Mouse (Mus musculus): ENCODE data around the gene Sik3. TPM values are rescaled to one million over a fixed set of nuclear protein-coding genes. Genes with fewer than 3 reads are reported as not detected.
"Not testable (repeated sequence)": the region's sequence is repeated elsewhere in the genome, so short reads cannot be mapped to it uniquely, and the experiment has no call there.

Gene Sik3
- polyA plus RNA-seq, 1 experiment: 32.0 TPM

DNA sequence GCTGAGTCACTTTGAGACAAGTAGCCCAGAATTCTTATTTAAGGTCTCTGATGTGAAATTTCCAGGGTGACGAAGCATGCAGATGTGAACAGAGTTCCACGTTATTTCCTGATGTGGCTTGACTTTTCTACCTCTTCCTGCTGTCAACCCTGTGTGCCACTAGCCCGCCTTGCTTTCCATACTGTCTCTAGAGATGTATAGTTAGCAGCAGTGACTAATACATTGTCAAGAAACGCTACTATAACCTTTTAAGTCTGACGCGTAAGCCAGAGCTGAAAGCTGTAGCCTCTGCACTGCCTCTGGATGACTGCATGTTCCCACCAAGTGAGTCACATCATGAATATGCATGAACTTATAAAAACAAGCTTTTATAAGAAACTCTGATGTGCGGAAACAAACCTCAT, 70.9 kb downstream of the Sik3 start:
- Histone ChIP-seq H3K36me3 (ENCODE audit: control insufficient read depth, insufficient read depth) (no peaks in the 10 kb centered on the region), H3ac (ENCODE audit: control insufficient read depth, insufficient read length, low read depth) (no peak overlapping the region), H3K79me2 (ENCODE audit: control insufficient read depth, insufficient read depth) (peaks cover 98% of the 10 kb centered on the region), H3K27me3 (ENCODE audit: control insufficient read depth, insufficient read depth, insufficient read length) (no peaks in the 10 kb centered on the region), H3K4me3 (ENCODE audit: insufficient read depth, poor library complexity, severe bottlenecking) (no peak overlapping the region), H3K79me3 (ENCODE audit: low read depth) (peaks cover 35% of the 10 kb centered on the region)
- TF ChIP-seq CTCF (IDR thresholded peaks at IDR 0.05; ENCODE audit: control insufficient read depth, insufficient read depth, insufficient read length) (no peak), CEBPB (IDR thresholded peaks at IDR 0.05; ENCODE audit: low read depth) (no peak), MYOD1 (IDR thresholded peaks at IDR 0.05; ENCODE audit: control insufficient read depth, insufficient read length, low read depth) (no peak), MAX (IDR thresholded peaks at IDR 0.05) (no peak), USF1 (IDR thresholded peaks at IDR 0.05; ENCODE audit: low read depth) (no peak), FOSL1 (IDR thresholded peaks at IDR 0.05; ENCODE audit: insufficient read depth, low read length, poor library complexity, severe bottlenecking) (no peak), MYOG (IDR thresholded peaks at IDR 0.05; ENCODE audit: control insufficient read depth, extremely low read depth, insufficient read length) (no peak)

- no peak for TF ChIP-seq CEBPB (IDR thresholded peaks at IDR 0.05; ENCODE audit: low read depth)
- H3K79me2 ChIP-seq (ENCODE audit: control insufficient read depth, insufficient read depth): peaks cover 93% of the 10 kb centered on the region
- H3K27me3 ChIP-seq (ENCODE audit: control insufficient read depth, insufficient read depth, insufficient read length): no peaks in the 10 kb centered on the region
- H3K4me3 ChIP-seq (ENCODE audit: insufficient read depth, poor library complexity, severe bottlenecking): no peak overlapping the region
- no peaks in the 10 kb centered on the region for H3K36me3 ChIP-seq (ENCODE audit: control insufficient read depth, insufficient read depth)
- peaks cover 30% of the 10 kb centered on the region for H3K79me3 ChIP-seq (ENCODE audit: low read depth)
- H3ac ChIP-seq (ENCODE audit: control insufficient read depth, insufficient read length, low read depth): no peak overlapping the region
Measured at GRCm38 (mm10) chr9:46085898-46086297, 73.3 kb downstream of the Sik3 start.

DNA sequence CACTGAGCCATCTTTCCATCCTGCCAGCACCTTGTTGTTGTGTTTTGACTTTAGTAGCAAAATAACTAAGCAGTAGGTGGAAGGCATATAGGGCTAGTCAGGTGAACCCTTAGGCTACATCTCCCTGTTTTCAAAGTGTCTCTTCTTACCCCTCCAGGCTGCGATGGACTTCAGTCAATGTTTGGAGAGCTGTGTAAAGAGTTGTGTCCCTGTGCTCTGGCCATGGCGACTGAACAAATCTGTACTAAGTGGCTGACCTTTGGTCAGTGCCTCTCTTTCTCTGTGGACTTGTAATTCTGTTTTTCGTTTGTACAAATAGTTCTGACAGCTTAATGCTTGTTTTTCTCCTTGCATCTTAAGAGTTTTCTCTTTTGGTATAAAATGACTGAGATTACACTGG, 74.2 kb downstream of the Sik3 start:
- Histone ChIP-seq H3K4me3 (ENCODE audit: insufficient read depth, poor library complexity, severe bottlenecking) (no peak overlapping the region), H3K79me3 (ENCODE audit: low read depth) (peaks cover 30% of the 10 kb centered on the region), H3K79me2 (ENCODE audit: control insufficient read depth, insufficient read depth) (peaks cover 93% of the 10 kb centered on the region), H3K27me3 (ENCODE audit: control insufficient read depth, insufficient read depth, insufficient read length) (no peaks in the 10 kb centered on the region), H3K36me3 (ENCODE audit: control insufficient read depth, insufficient read depth) (no peaks in the 10 kb centered on the region), H3ac (ENCODE audit: control insufficient read depth, insufficient read length, low read depth) (no peak overlapping the region)
- TF ChIP-seq CTCF (IDR thresholded peaks at IDR 0.05; ENCODE audit: control insufficient read depth, insufficient read depth, insufficient read length): no peak
- no peak for TF ChIP-seq CEBPB (IDR thresholded peaks at IDR 0.05; ENCODE audit: low read depth)

- Histone ChIP-seq H3K36me3 (ENCODE audit: control insufficient read depth, insufficient read depth) (no peaks in the 10 kb centered on the region), H3K27me3 (ENCODE audit: control insufficient read depth, insufficient read depth, insufficient read length) (no peaks in the 10 kb centered on the region), H3K4me3 (ENCODE audit: insufficient read depth, poor library complexity, severe bottlenecking) (no peak overlapping the region), H3ac (ENCODE audit: control insufficient read depth, insufficient read length, low read depth) (no peak overlapping the region), H3K79me2 (ENCODE audit: control insufficient read depth, insufficient read depth) (peaks cover 93% of the 10 kb centered on the region), H3K79me3 (ENCODE audit: low read depth) (peaks cover 30% of the 10 kb centered on the region)
- TF ChIP-seq CEBPB (IDR thresholded peaks at IDR 0.05; ENCODE audit: low read depth) (no peak), MYOD1 (IDR thresholded peaks at IDR 0.05; ENCODE audit: control insufficient read depth, insufficient read length, low read depth) (no peak), MAX (IDR thresholded peaks at IDR 0.05) (no peak), USF1 (IDR thresholded peaks at IDR 0.05; ENCODE audit: low read depth) (no peak), MYOG (IDR thresholded peaks at IDR 0.05; ENCODE audit: control insufficient read depth, extremely low read depth, insufficient read length) (no peak), CTCF (IDR thresholded peaks at IDR 0.05; ENCODE audit: control insufficient read depth, insufficient read depth, insufficient read length) (no peak), FOSL1 (IDR thresholded peaks at IDR 0.05; ENCODE audit: insufficient read depth, low read length, poor library complexity, severe bottlenecking) (no peak)
Measured at GRCm38 (mm10) chr9:46087461-46087860, 74.8 kb downstream of the Sik3 start.

- peaks cover 34% of the 10 kb centered on the region for H3K79me3 ChIP-seq (ENCODE audit: low read depth)
- no peak overlapping the region for H3K4me3 ChIP-seq (ENCODE audit: insufficient read depth, poor library complexity, severe bottlenecking)
- no peaks in the 10 kb centered on the region for H3K36me3 ChIP-seq (ENCODE audit: control insufficient read depth, insufficient read depth)
- no peak overlapping the region for H3ac ChIP-seq (ENCODE audit: control insufficient read depth, insufficient read length, low read depth)
- H3K27me3 ChIP-seq (ENCODE audit: control insufficient read depth, insufficient read depth, insufficient read length): no peaks in the 10 kb centered on the region
- H3K79me2 ChIP-seq (ENCODE audit: control insufficient read depth, insufficient read depth): peaks cover 91% of the 10 kb centered on the region
- TF ChIP-seq CTCF (IDR thresholded peaks at IDR 0.05; ENCODE audit: control insufficient read depth, insufficient read depth, insufficient read length): no peak
- TF ChIP-seq MYOG (IDR thresholded peaks at IDR 0.05; ENCODE audit: control insufficient read depth, extremely low read depth, insufficient read length): no peak
- no peak for TF ChIP-seq MAX (IDR thresholded peaks at IDR 0.05)
- TF ChIP-seq FOSL1 (IDR thresholded peaks at IDR 0.05; ENCODE audit: insufficient read depth, low read length, poor library complexity, severe bottlenecking): no peak
- TF ChIP-seq CEBPB (IDR thresholded peaks at IDR 0.05; ENCODE audit: low read depth): no peak
- no peak for TF ChIP-seq USF1 (IDR thresholded peaks at IDR 0.05; ENCODE audit: low read depth)
Measured at GRCm38 (mm10) chr9:46088722-46089121, 76.1 kb downstream of the Sik3 start.

DNA sequence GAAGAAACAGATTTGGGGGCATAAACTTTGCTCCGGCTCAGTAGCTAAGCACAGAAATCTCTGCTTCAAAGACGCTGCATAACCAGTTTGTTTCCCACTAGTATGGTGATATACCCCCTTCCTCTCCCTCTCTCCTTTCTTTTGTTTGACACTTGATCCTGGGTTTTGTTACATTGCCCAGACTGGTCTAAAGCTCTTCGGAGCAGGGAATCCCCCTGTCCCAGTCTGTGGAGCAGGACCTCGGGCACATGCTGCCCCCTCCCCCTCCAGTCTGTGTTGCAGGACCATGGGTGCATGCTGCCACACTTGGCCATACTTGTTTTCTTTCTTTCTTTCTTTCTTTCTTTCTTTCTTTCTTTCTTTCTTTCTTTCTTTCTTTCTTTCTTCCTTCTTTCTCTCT, 77.4 kb downstream of the Sik3 start:
- Histone ChIP-seq H3K4me3 (ENCODE audit: insufficient read depth, poor library complexity, severe bottlenecking) (no peak overlapping the region), H3K36me3 (ENCODE audit: control insufficient read depth, insufficient read depth) (no peaks in the 10 kb centered on the region), H3K79me2 (ENCODE audit: control insufficient read depth, insufficient read depth) (peaks cover 91% of the 10 kb centered on the region), H3ac (ENCODE audit: control insufficient read depth, insufficient read length, low read depth) (no peak overlapping the region), H3K27me3 (ENCODE audit: control insufficient read depth, insufficient read depth, insufficient read length) (no peaks in the 10 kb centered on the region), H3K79me3 (ENCODE audit: low read depth) (peaks cover 29% of the 10 kb centered on the region)
- TF ChIP-seq CTCF (IDR thresholded peaks at IDR 0.05; ENCODE audit: control insufficient read depth, insufficient read depth, insufficient read length) (no peak), MYOG (IDR thresholded peaks at IDR 0.05; ENCODE audit: control insufficient read depth, extremely low read depth, insufficient read length) (no peak), USF1 (IDR thresholded peaks at IDR 0.05; ENCODE audit: low read depth) (no peak), MYOD1 (IDR thresholded peaks at IDR 0.05; ENCODE audit: control insufficient read depth, insufficient read length, low read depth) (no peak), CEBPB (IDR thresholded peaks at IDR 0.05; ENCODE audit: low read depth) (no peak), MAX (IDR thresholded peaks at IDR 0.05) (no peak), FOSL1 (IDR thresholded peaks at IDR 0.05; ENCODE audit: insufficient read depth, low read length, poor library complexity, severe bottlenecking) (no peak)

DNA sequence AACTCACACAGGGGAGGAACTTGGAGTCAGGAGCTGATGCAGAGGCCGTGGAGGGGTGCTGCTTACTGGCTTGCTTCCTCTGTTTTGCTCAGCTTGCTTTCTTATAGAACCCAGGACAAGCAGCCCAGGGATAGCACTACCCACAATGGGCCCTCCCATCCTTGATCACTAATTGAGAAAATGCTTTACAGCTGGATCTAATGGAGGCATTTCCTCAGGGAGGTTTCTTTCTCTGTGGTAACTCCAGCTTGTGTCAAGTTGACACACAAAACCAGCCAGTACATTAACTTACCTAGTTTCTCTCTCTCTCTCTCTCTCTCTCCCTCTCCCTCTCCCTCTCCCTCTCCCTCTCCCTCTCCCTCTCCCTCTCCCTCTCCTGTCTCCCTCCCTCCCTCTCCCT, 78.5 kb downstream of the Sik3 start:
- not testable (repeated sequence) for H3ac ChIP-seq (ENCODE audit: control insufficient read depth, insufficient read length, low read depth); H3K36me3 ChIP-seq (ENCODE audit: control insufficient read depth, insufficient read depth); H3K4me3 ChIP-seq (ENCODE audit: insufficient read depth, poor library complexity, severe bottlenecking); H3K27me3 ChIP-seq (ENCODE audit: control insufficient read depth, insufficient read depth, insufficient read length)
- peaks cover 90% of the 10 kb centered on the region for H3K79me2 ChIP-seq (ENCODE audit: control insufficient read depth, insufficient read depth)
- peaks cover 29% of the 10 kb centered on the region for H3K79me3 ChIP-seq (ENCODE audit: low read depth)
